Mouse (Mus musculus): ENCODE measurements around the gene Dnmt3a. TPM values are rescaled to one million over a fixed set of nuclear protein-coding genes. Genes with fewer than 3 reads are reported as not detected.

Dnmt3a gene
- polyA plus RNA-seq, 1 experiment from 2014 or later: 69.5 TPM

DNA sequence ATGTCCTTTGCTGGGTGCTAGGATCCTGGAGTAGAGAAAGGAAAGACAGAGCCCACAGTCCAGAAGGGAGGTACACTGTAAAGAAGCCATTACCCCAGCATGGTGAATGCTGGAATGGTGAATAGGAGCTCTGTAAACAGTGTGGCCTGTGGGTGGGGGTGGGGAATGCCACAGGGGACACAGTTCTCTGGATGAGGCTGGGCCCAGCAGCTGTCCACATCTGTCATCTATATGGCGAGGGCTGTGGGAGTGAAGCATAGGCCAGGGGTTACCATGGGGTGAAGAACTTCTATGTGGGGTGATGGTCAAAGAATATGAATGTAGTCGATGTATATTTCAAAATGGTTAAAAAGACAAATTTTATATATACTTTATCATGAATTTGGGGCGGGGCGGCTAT is 52.9 kb downstream of the Dnmt3a start:
- no peak overlapping the region for H3K4me2 ChIP-seq (ENCODE audit: low read depth, low read length)

DNA sequence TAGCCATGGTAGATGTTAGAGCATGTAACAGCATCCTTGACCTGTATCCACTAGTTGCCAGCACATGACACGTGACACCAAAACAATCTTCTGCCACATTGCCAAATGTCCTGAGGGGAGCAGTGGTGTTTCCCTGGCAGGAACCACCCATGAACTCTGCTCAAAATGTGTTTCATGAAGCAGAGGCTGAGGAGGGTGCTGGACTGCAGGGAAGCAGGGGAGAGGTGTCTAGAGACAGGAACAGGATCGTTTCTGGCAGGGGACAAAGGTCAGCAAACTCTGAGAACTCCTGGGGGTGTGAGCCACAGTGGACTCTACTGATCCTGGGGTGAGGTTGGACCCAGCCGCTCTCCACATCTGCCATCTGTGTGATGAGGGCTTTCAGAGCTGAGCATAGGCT is 53.7 kb downstream of the Dnmt3a start:
- Histone ChIP-seq H3K4me3 (ENCODE audit: low read depth, low read length) (no peak overlapping the region), H3K9ac (replicated peaks; ENCODE audit: low read length) (no peak overlapping the region), H3K36me3 (replicated peaks; ENCODE audit: control insufficient read depth, insufficient read depth, low read depth, low read length) (no peaks in the 10 kb centered on the region), H3K4me1 (ENCODE audit: control insufficient read depth, insufficient read depth, low read length) (peaks cover 3% of the 10 kb centered on the region; the same call in 1 of the 2 replicates), H3K27me3 (ENCODE audit: control insufficient read depth, insufficient read depth, low read length) (no peaks in the 10 kb centered on the region), H3K9me3 (replicated peaks; ENCODE audit: control insufficient read depth, low read length) (no peaks in the 10 kb centered on the region), H3K27ac (replicated peaks; ENCODE audit: low read depth, low read length) (no peak overlapping the region), H3K4me2 (ENCODE audit: low read depth, low read length) (no peak overlapping the region)
- no peak for DNase-seq (ENCODE audit: low spot score)
- ATAC-seq (replicated peaks; ENCODE audit: insufficient number of reproducible peaks, low FRiP score, low TSS enrichment, low read depth): no peak
- 42% methylated on average over 3 of the region's 3 CpGs for WGBS

More for the DNA sequence above, 52.9 kb downstream of the Dnmt3a start:
- no peak for DNase-seq (ENCODE audit: low spot score)
- ATAC-seq (replicated peaks; ENCODE audit: insufficient number of reproducible peaks, low FRiP score, low TSS enrichment, low read depth): no peak
- Histone ChIP-seq H3K27ac (replicated peaks; ENCODE audit: low read depth, low read length) (no peak overlapping the region), H3K4me3 (ENCODE audit: low read depth, low read length) (no peak overlapping the region), H3K9ac (replicated peaks; ENCODE audit: low read length) (no peak overlapping the region), H3K4me1 (ENCODE audit: control insufficient read depth, insufficient read depth, low read length) (peaks cover 3% of the 10 kb centered on the region; the same call in 1 of the 2 replicates), H3K36me3 (replicated peaks; ENCODE audit: control insufficient read depth, insufficient read depth, low read depth, low read length) (no peaks in the 10 kb centered on the region), H3K9me3 (replicated peaks; ENCODE audit: control insufficient read depth, low read length) (no peaks in the 10 kb centered on the region), H3K27me3 (ENCODE audit: control insufficient read depth, insufficient read depth, low read length) (no peaks in the 10 kb centered on the region)
- WGBS: 79% methylated on average over 4 of the region's 4 CpGs

DNA sequence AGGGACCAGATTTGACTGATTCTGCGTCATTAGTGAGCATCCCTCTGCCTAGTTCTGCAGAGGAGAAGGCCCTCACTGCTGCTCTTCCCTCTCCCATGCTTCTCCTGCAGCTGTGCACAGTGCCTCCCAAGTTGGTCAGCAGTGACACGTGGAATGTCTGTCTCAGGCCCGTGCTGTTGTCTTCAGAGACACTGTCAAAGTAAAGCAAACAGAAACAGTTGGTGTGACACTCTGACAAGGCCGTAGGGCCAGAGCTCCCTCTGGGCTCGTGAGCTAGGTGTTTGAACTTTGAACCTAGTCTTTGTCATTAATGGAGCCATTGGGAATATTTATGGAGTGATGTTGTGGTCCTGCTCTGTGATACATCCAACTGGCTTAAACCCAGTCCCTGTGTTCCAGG is 54.2 kb downstream of the Dnmt3a start:
- Histone ChIP-seq H3K36me3 (replicated peaks; ENCODE audit: control insufficient read depth, insufficient read depth, low read depth, low read length) (no peaks in the 10 kb centered on the region), H3K27me3 (ENCODE audit: control insufficient read depth, insufficient read depth, low read length) (no peaks in the 10 kb centered on the region), H3K9me3 (replicated peaks; ENCODE audit: control insufficient read depth, low read length) (no peaks in the 10 kb centered on the region), H3K4me1 (ENCODE audit: control insufficient read depth, insufficient read depth, low read length) (peaks cover 3% of the 10 kb centered on the region; the same call in 1 of the 2 replicates), H3K27ac (replicated peaks; ENCODE audit: low read depth, low read length) (no peak overlapping the region), H3K9ac (replicated peaks; ENCODE audit: low read length) (no peak overlapping the region), H3K4me3 (ENCODE audit: low read depth, low read length) (no peak overlapping the region), H3K4me2 (ENCODE audit: low read depth, low read length) (no peak overlapping the region)
- WGBS: 57% methylated on average over 5 of the region's 5 CpGs
- no peak for DNase-seq (ENCODE audit: low spot score)
- no peak for ATAC-seq (replicated peaks; ENCODE audit: insufficient number of reproducible peaks, low FRiP score, low TSS enrichment, low read depth)

DNA sequence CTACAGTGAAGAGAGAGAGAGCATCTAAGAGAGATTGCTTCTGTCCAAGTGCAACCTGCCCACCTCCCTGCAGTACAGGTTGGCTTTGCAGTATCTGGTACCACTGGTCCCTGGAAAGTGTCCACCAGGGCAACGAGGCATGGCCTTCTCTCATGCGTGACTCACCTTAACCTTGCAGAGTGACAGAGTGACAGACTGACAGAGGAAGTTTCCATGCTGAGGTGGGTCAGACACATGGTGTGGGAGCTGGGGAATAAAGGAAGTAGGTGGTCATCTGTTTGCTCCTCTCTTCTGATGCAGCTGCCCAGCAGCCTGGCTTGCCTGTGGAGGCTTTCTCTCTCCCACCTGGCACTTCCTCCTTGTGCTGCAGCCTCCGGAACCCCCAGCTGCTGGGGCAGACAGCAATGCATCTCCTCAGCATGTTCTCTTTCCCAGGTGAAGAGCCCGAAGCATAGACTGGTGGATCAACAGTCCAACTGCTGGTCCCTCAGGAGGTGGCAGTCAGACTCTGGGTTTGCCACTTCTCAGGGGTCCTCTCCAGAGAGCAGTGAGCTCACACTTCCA is 55.9 kb downstream of the Dnmt3a start:
- 80% methylated on average over 4 of the region's 4 CpGs for WGBS
- no peak; the same call in 1 of the 2 replicates for ATAC-seq (replicated peaks; ENCODE audit: insufficient number of reproducible peaks, low FRiP score, low TSS enrichment, low read depth)
- H3K36me3 ChIP-seq (replicated peaks; ENCODE audit: control insufficient read depth, insufficient read depth, low read depth, low read length): no peaks in the 10 kb centered on the region

DNA sequence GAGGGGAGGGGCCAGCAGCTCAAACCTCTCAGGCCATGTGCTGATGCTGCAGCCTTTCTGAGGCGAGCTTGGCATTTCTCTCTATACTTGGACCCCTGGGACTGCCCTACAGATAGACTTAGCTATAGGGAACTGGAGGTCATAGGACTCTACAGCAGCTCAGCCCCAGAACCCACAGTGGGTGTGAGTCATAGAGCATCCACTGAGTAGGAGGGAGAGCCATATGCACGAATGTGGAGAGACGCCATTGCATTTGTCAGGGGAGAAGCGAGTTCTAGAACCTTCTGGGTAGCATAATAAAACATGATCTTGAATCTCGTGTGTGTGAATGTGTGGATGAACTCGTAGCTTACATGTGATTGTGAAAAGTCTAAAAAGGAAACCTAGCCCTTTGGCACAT is 56.4 kb downstream of the Dnmt3a start:
- ATAC-seq (replicated peaks; ENCODE audit: insufficient number of reproducible peaks, low FRiP score, low TSS enrichment, low read depth) (no peak), DNase-seq (ENCODE audit: low spot score) (no peak)
- no peak overlapping the region for H3K4me3 ChIP-seq (ENCODE audit: low read depth, low read length)
- H3K4me1 ChIP-seq (ENCODE audit: control insufficient read depth, insufficient read depth, low read length): no peaks in the 10 kb centered on the region
- no peak overlapping the region for H3K9ac ChIP-seq (replicated peaks; ENCODE audit: low read length)
- no peaks in the 10 kb centered on the region for H3K27me3 ChIP-seq (ENCODE audit: control insufficient read depth, insufficient read depth, low read length)
- no peak overlapping the region for H3K27ac ChIP-seq (replicated peaks; ENCODE audit: low read depth, low read length)
- WGBS: 86% methylated on average over 6 of the region's 6 CpGs
- H3K36me3 ChIP-seq (replicated peaks; ENCODE audit: control insufficient read depth, insufficient read depth, low read depth, low read length): no peaks in the 10 kb centered on the region
- no peaks in the 10 kb centered on the region for H3K9me3 ChIP-seq (replicated peaks; ENCODE audit: control insufficient read depth, low read length)
- no peak overlapping the region for H3K4me2 ChIP-seq (ENCODE audit: low read depth, low read length)

More for the DNA sequence above, 55.9 kb downstream of the Dnmt3a start:
- no peak overlapping the region for H3K27ac ChIP-seq (replicated peaks; ENCODE audit: low read depth, low read length)
- H3K9ac ChIP-seq (replicated peaks; ENCODE audit: low read length): no peak overlapping the region
- no peaks in the 10 kb centered on the region for H3K27me3 ChIP-seq (ENCODE audit: control insufficient read depth, insufficient read depth, low read length)
- no peak overlapping the region for H3K4me2 ChIP-seq (ENCODE audit: low read depth, low read length)
- H3K4me3 ChIP-seq (ENCODE audit: low read depth, low read length): no peak overlapping the region
- no peaks in the 10 kb centered on the region for H3K9me3 ChIP-seq (replicated peaks; ENCODE audit: control insufficient read depth, low read length)
- DNase-seq (ENCODE audit: low spot score): no peak
- H3K4me1 ChIP-seq (ENCODE audit: control insufficient read depth, insufficient read depth, low read length): no peaks in the 10 kb centered on the region

DNA sequence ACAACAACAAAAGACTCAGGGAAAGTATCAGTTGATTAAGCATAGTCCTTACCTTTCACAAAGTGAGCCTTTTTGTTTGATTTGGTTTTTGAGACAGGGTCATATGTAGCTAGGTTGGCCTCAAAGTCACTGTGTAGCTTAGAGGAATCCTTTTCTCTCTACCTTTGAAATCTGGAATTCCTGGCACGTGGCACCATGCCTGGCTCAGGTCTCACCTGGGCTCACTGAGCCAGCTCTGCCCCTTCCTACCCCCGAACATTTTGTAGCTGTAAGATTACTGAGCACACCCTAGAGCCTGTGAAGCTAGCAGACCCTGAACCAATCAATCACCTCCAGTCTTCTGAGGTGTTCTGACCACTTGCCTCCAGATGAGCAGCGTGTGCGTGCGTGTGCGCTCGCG is 58.4 kb downstream of the Dnmt3a start:
- no peaks in the 10 kb centered on the region for H3K27me3 ChIP-seq (ENCODE audit: control insufficient read depth, insufficient read depth, low read length)
- WGBS: 92% methylated on average over 8 of the region's 8 CpGs
- no peak overlapping the region for H3K9ac ChIP-seq (replicated peaks; ENCODE audit: low read length)
- ATAC-seq (replicated peaks; ENCODE audit: insufficient number of reproducible peaks, low FRiP score, low TSS enrichment, low read depth) (no peak), DNase-seq (ENCODE audit: low spot score) (no peak)
- H3K36me3 ChIP-seq (replicated peaks; ENCODE audit: control insufficient read depth, insufficient read depth, low read depth, low read length): no peaks in the 10 kb centered on the region
- H3K4me3 ChIP-seq (ENCODE audit: low read depth, low read length): no peak overlapping the region
- H3K9me3 ChIP-seq (replicated peaks; ENCODE audit: control insufficient read depth, low read length): no peaks in the 10 kb centered on the region
- no peak overlapping the region for H3K4me2 ChIP-seq (ENCODE audit: low read depth, low read length)
- H3K27ac ChIP-seq (replicated peaks; ENCODE audit: low read depth, low read length): no peak overlapping the region
- H3K4me1 ChIP-seq (ENCODE audit: control insufficient read depth, insufficient read depth, low read length): no peaks in the 10 kb centered on the region

DNA sequence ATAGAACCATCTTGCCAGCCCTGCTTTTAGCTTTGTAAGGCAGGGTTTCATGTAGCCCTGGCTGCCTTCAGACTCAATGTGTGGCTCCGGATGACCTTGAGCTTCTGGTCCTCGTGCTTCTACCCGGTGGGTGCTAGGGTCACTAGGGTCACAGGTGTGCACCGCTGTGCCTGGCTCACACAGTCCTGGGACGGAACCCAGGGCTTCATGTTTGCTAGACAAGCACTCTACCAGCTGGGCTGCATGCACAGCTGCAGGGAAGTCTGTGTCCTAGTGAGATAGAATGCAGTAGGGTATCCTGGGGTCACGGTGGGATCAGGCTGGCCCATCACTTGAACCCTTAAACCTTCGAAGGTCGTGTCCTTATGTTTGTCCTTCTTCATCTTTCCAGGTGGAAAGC is 59.8 kb downstream of the Dnmt3a start:
- no peak overlapping the region for H3K4me2 ChIP-seq (ENCODE audit: low read depth, low read length)
- WGBS: 86% methylated on average over 8 of the region's 8 CpGs
- H3K27ac ChIP-seq (replicated peaks; ENCODE audit: low read depth, low read length): no peak overlapping the region
- H3K4me3 ChIP-seq (ENCODE audit: low read depth, low read length): no peak overlapping the region
- H3K9ac ChIP-seq (replicated peaks; ENCODE audit: low read length): no peak overlapping the region
- H3K4me1 ChIP-seq (ENCODE audit: control insufficient read depth, insufficient read depth, low read length): no peaks in the 10 kb centered on the region
- DNase-seq (ENCODE audit: low spot score) (no peak), ATAC-seq (replicated peaks; ENCODE audit: insufficient number of reproducible peaks, low FRiP score, low TSS enrichment, low read depth) (no peak)
- no peaks in the 10 kb centered on the region for H3K27me3 ChIP-seq (ENCODE audit: control insufficient read depth, insufficient read depth, low read length)
- no peaks in the 10 kb centered on the region for H3K36me3 ChIP-seq (replicated peaks; ENCODE audit: control insufficient read depth, insufficient read depth, low read depth, low read length)
- no peaks in the 10 kb centered on the region for H3K9me3 ChIP-seq (replicated peaks; ENCODE audit: control insufficient read depth, low read length)

DNA sequence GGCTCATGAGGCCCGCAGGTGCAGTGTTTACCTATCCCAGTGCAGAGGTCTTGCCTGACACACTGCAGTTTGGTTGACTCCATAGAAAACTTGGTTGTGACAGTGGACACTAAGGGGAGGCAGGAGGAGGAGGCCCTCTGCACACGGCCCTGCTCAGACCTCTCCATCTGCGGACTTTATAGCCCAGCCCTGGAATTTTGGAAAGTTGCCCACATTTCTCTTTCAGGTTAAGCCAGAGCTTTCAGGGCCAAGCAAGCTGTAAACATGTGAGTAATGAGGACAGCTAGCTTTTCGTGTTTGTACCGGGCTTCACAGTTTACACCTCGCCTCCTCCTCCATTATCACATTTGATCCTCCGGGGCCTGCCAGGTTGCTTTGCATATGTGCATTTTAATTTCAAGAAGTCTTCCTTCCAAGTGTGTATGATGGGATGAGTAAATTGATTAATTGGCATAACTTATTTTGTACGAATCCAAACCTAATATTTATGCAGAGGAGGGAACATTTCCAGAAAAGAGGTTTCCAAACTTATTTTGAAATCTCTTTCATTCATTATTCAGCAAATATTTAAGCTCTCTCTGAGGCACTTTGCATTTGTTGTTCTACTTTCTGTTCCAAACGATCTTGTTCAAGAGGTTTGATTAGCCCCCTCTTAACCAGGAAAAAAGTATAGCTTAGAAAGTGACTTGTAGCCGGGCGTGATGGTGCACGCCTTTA is 61.0 kb downstream of the Dnmt3a start:
- Histone ChIP-seq H3K27ac (replicated peaks; ENCODE audit: low read depth, low read length) (no peak overlapping the region), H3K4me3 (ENCODE audit: low read depth, low read length) (no peak overlapping the region)
- no peak for ATAC-seq (replicated peaks; ENCODE audit: insufficient number of reproducible peaks, low FRiP score, low TSS enrichment, low read depth)

More for the DNA sequence above, 61.0 kb downstream of the Dnmt3a start:
- DNase-seq (ENCODE audit: low spot score): no peak
- Histone ChIP-seq H3K9me3 (replicated peaks; ENCODE audit: control insufficient read depth, low read length) (no peaks in the 10 kb centered on the region), H3K4me2 (ENCODE audit: low read depth, low read length) (no peak overlapping the region), H3K36me3 (replicated peaks; ENCODE audit: control insufficient read depth, insufficient read depth, low read depth, low read length) (no peaks in the 10 kb centered on the region), H3K9ac (replicated peaks; ENCODE audit: low read length) (no peak overlapping the region), H3K27me3 (ENCODE audit: control insufficient read depth, insufficient read depth, low read length) (no peaks in the 10 kb centered on the region), H3K4me1 (ENCODE audit: control insufficient read depth, insufficient read depth, low read length) (peaks cover 6% of the 10 kb centered on the region)
- WGBS: 85% methylated on average over 12 of the region's 12 CpGs

Measured in embryonic facial prominence, embryonic 11.5 days (tissue).